Mouse (Mus musculus) forebrain, embryonic 11.5 days (tissue): Measurements from ENCODE around the gene Bloc1s5. TPM values are rescaled to one million over a fixed set of nuclear protein-coding genes. Genes with fewer than 3 reads are reported as not detected.
"Not testable (repeated sequence)": the region's sequence is repeated elsewhere in the genome, so short reads cannot be mapped to it uniquely, and the experiment has no call there.

ENCODE experiments used
- ATAC-seq: fragments of 200-750 bp; cut with Nextera tagmentation; replicated peaks from 2 replicates; pipeline ENCODE4 v1.8.0; 2017; ENCODE audit warnings: moderate TSS enrichment; ENCODE audit not compliant: low FRiP score
- DNase-seq: peaks from one replicate; pipeline ENCODE4 v3.0.0-alpha.2; 2017; ENCODE audit warnings: low spot score
- H3K27ac ChIP-seq: fragments of 300-500 bp; sonication (generic); 2 replicates; pipeline ENCODE4 v1.5.1; 2014; ENCODE audit warnings: low read depth, low read length
- H3K27me3 ChIP-seq: fragments of 300-500 bp; sonication (generic); 2 replicates; pipeline ENCODE4 v1.6.1; 2014; ENCODE audit warnings: mild to moderate bottlenecking, low read length, mixed read lengths; ENCODE audit not compliant: control insufficient read depth, insufficient read depth
- H3K36me3 ChIP-seq: fragments of 300-500 bp; sonication (generic); 2 replicates; pipeline ENCODE4 v1.6.1; 2014; ENCODE audit warnings: mild to moderate bottlenecking, low read length, moderate library complexity, mixed read lengths; ENCODE audit not compliant: control insufficient read depth, insufficient read depth
- H3K4me1 ChIP-seq: fragments of 300-500 bp; sonication (generic); replicated peaks from 2 replicates; pipeline ENCODE4 v1.6.1; 2014; ENCODE audit warnings: low read length, mixed read lengths; ENCODE audit not compliant: control insufficient read depth, insufficient read depth
- H3K4me2 ChIP-seq: fragments of 300-500 bp; sonication (generic); 2 replicates; pipeline ENCODE4 v1.6.1; 2014; ENCODE audit warnings: low read depth, mild to moderate bottlenecking, low read length, moderate library complexity, mixed read lengths; ENCODE audit not compliant: severe bottlenecking
- H3K4me3 ChIP-seq: fragments of 300-500 bp; sonication (generic); 2 replicates; pipeline ENCODE4 v1.5.1; 2014; ENCODE audit warnings: low read depth, low read length
- H3K9ac ChIP-seq: fragments of 300-500 bp; sonication (generic); 2 replicates; pipeline ENCODE4 v1.6.1; 2014; ENCODE audit warnings: low read length
- H3K9me3 ChIP-seq: fragments of 300-500 bp; sonication (generic); 2 replicates; pipeline ENCODE4 v1.6.1; 2016; ENCODE audit warnings: low read length, mixed read lengths; ENCODE audit not compliant: control insufficient read depth
- WGBS: fragments of 180-500 bp; shearing (Covaris S2); extraction: QIAGEN DNeasy Blood & Tissue Kit; methylation state at CpG from one replicate; pipeline ENCODE4 v1.1.7; 2014; 5-methylcytosine and 5-hydroxymethylcytosine counted together
- polyA plus RNA-seq: library from polyadenylated mRNA; unstranded; fragments of >200 nt; fragmentation: Nextera tagmentation; extraction: Ambion mirVana; gene quantifications from 2 replicates; pipeline ENCODE4 v1.2.1, GENCODE M21; 2014

Gene Bloc1s5
- polyA plus RNA-seq, 1 experiment from 2014 or later, result 22.2 TPM

- no peaks in the 10 kb centered on the region for H3K36me3 ChIP-seq
- H3K4me3 ChIP-seq, result no peak overlapping the region
- H3K4me1 ChIP-seq, result peaks cover 1% of the 10 kb centered on the region; the same call in 1 of the 2 replicates
- no peaks in the 10 kb centered on the region for H3K9me3 ChIP-seq
- ATAC-seq (no peak), DNase-seq (no peak)
- H3K9ac ChIP-seq, result no peak overlapping the region
- H3K27ac ChIP-seq, result no peak overlapping the region
- 90% methylated on average over 6 of the region's 6 CpGs for WGBS
- H3K4me2 ChIP-seq, result no peak overlapping the region
- no peaks in the 10 kb centered on the region for H3K27me3 ChIP-seq
These were observed 2.4 kb downstream of the Bloc1s5 start for GRCm38 (mm10) chr13:38632556-38632955.

- ATAC-seq (no peak), DNase-seq (no peak)
- Histone ChIP-seq H3K9ac (no peak overlapping the region; the same call in 1 of the 2 replicates), H3K36me3 (no peaks in the 10 kb centered on the region; the same call in 1 of the 2 replicates), H3K4me2 (no peak overlapping the region), H3K4me3 (no peak overlapping the region), H3K4me1 (0 out of 2 replicates have a peak, but pooled peaks cover 2% of the 10 kb centered on the region), H3K27ac (no peak overlapping the region), H3K9me3 (no peaks in the 10 kb centered on the region), H3K27me3 (no peaks in the 10 kb centered on the region)
- WGBS, result 20% methylated on average over 6 of the region's 6 CpGs
These were observed 8.7 kb downstream of the Bloc1s5 start for GRCm38 (mm10) chr13:38626229-38626525.

GRCm38 (mm10) chr13:38625492-38626228 is 9.2 kb downstream of the Bloc1s5 start:
- no peak for DNase-seq
- no peak overlapping the region for H3K27ac ChIP-seq
- no peak overlapping the region for H3K4me3 ChIP-seq

GRCm38 (mm10) chr13:38624292-38624902 is 10.5 kb downstream of the Bloc1s5 start:
- no peaks in the 10 kb centered on the region; the same call in 1 of the 2 replicates for H3K36me3 ChIP-seq
- ATAC-seq (no peak), DNase-seq (no peak)
- H3K4me1 ChIP-seq, result 0 out of 2 replicates have a peak, but pooled peaks cover 2% of the 10 kb centered on the region
- H3K4me3 ChIP-seq, result no peak overlapping the region
- no peak overlapping the region for H3K4me2 ChIP-seq
- H3K9ac ChIP-seq, result no peak overlapping the region
- 90% methylated on average over 8 of the region's 8 CpGs for WGBS
- no peaks in the 10 kb centered on the region for H3K9me3 ChIP-seq
- H3K27ac ChIP-seq, result no peak overlapping the region
- no peaks in the 10 kb centered on the region for H3K27me3 ChIP-seq

More at GRCm38 (mm10) chr13:38625492-38626228, 9.2 kb downstream of the Bloc1s5 start:
- Histone ChIP-seq H3K4me2 (no peak overlapping the region), H3K4me1 (0 out of 2 replicates have a peak, but pooled peaks cover 2% of the 10 kb centered on the region), H3K36me3 (no peaks in the 10 kb centered on the region; the same call in 1 of the 2 replicates), H3K9ac (no peak overlapping the region; the same call in 1 of the 2 replicates), H3K9me3 (no peaks in the 10 kb centered on the region), H3K27me3 (no peaks in the 10 kb centered on the region)
- 24% methylated on average over 5 of the region's 5 CpGs for WGBS
- ATAC-seq, result no peak

- Histone ChIP-seq H3K27me3 (no peaks in the 10 kb centered on the region), H3K4me3 (no peak overlapping the region), H3K36me3 (no peaks in the 10 kb centered on the region; the same call in 1 of the 2 replicates), H3K4me1 (0 out of 2 replicates have a peak, but pooled peaks cover 2% of the 10 kb centered on the region), H3K27ac (no peak overlapping the region), H3K4me2 (no peak overlapping the region), H3K9ac (no peak overlapping the region), H3K9me3 (no peaks in the 10 kb centered on the region)
- no peak for ATAC-seq
- 88% methylated on average over 5 of the region's 5 CpGs for WGBS
- no peak for DNase-seq
These were observed 11.6 kb downstream of the Bloc1s5 start for GRCm38 (mm10) chr13:38623296-38623695.

- 86% methylated on average over 4 of the region's 4 CpGs for WGBS
- ATAC-seq, result not testable (repeated sequence)
These were observed 16.8 kb downstream of the Bloc1s5 start for GRCm38 (mm10) chr13:38618001-38618630.

GRCm38 (mm10) chr13:38616887-38617286 is 18.0 kb downstream of the Bloc1s5 start:
- Histone ChIP-seq H3K27ac (no peak overlapping the region), H3K9ac (no peak overlapping the region), H3K4me3 (no peak overlapping the region), H3K9me3 (no peaks in the 10 kb centered on the region), H3K4me2 (no peak overlapping the region), H3K36me3 (peaks cover 5% of the 10 kb centered on the region), H3K4me1 (no peaks in the 10 kb centered on the region), H3K27me3 (no peaks in the 10 kb centered on the region)
- DNase-seq (no peak), ATAC-seq (no peak)
- WGBS, result 91% methylated on average over 4 of the region's 4 CpGs

More at GRCm38 (mm10) chr13:38618001-38618630, 16.8 kb downstream of the Bloc1s5 start:
- H3K27ac ChIP-seq, H3K9ac ChIP-seq, H3K4me1 ChIP-seq, H3K9me3 ChIP-seq, H3K27me3 ChIP-seq, H3K36me3 ChIP-seq, H3K4me3 ChIP-seq, DNase-seq, H3K4me2 ChIP-seq: not testable (repeated sequence)

GRCm38 (mm10) chr13:38615656-38616055 is 19.3 kb downstream of the Bloc1s5 start:
- H3K4me2 ChIP-seq, result no peak overlapping the region
- no peak overlapping the region for H3K27ac ChIP-seq
- DNase-seq (no peak), ATAC-seq (no peak)
- no peaks in the 10 kb centered on the region for H3K27me3 ChIP-seq
- H3K36me3 ChIP-seq, result peaks cover 5% of the 10 kb centered on the region
- WGBS, result 95% methylated on average over 5 of the region's 5 CpGs
- H3K9me3 ChIP-seq, result no peaks in the 10 kb centered on the region
- no peaks in the 10 kb centered on the region for H3K4me1 ChIP-seq
- no peak overlapping the region for H3K4me3 ChIP-seq
- no peak overlapping the region for H3K9ac ChIP-seq
